Mouse (Mus musculus): ENCODE measurements at regions not wholly inside any gene's neighbourhood (a gene's known extent, or its start where the extent isn't known, plus 50 kb on each side); places are given as distances from the start of the nearest gene placed in this dataset.

DNA sequence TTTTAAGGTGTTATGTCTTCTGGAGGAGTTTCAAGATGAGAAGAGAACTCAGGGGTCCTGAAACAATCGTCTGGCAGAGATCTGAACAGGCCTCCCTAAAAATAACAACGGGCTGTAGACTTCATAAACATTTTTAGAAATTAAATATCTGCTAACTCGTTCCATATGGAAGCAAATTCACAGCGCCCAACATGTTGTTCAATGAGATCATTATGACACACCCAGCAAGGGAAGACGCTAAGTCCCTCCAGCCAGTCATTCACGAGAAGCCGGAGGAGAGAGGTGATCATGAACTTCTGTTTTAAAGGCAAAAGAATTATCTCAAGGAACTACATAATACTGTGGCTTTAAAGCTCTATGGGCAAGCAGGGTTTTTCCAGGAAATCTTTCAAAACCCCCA is 334.8 kb downstream of the Efna5 start:
- H3K27me3 ChIP-seq (replicated peaks; ENCODE audit: control insufficient read depth, insufficient read depth, low read length), result no peaks in the 10 kb centered on the region
- no peak for ATAC-seq
- no peaks in the 10 kb centered on the region for H3K9me3 ChIP-seq (ENCODE audit: control insufficient read depth, low read length)
- H3K4me1 ChIP-seq (ENCODE audit: control insufficient read depth, insufficient read depth, low read length), result no peaks in the 10 kb centered on the region
- H3K4me2 ChIP-seq (ENCODE audit: low read depth, low read length), result no peak overlapping the region
- H3K27ac ChIP-seq (ENCODE audit: low read length), result no peak overlapping the region
- no peak overlapping the region for H3K4me3 ChIP-seq (ENCODE audit: low read length)
- no peaks in the 10 kb centered on the region for H3K36me3 ChIP-seq (ENCODE audit: control insufficient read depth, insufficient read depth, low read length)
- no peak overlapping the region for H3K9ac ChIP-seq (ENCODE audit: low read depth, low read length)
- 72% methylated on average over 7 of the region's 7 CpGs for WGBS

DNA sequence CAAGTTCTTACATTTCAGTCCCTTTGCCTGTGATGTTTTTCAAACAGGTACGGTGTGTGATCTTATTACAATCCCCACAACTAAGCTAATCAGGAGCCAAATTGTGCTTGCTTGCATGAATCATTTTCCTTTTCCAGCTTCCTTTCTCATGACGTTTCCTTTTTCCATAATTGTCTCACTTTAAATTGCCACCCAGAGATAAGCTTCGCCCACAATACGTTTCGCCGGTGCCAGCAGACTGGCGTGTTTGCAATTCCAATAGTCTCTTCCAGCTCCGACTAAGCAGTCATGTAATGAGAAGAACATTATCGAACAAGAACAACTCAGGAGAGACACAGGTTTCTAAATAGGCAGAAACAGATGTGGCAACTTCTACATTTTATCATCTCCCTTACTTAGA is 335.8 kb downstream of the Efna5 start:
- Histone ChIP-seq H3K9me3 (ENCODE audit: control insufficient read depth, low read length) (no peaks in the 10 kb centered on the region), H3K36me3 (ENCODE audit: control insufficient read depth, insufficient read depth, low read length) (no peaks in the 10 kb centered on the region), H3K4me1 (ENCODE audit: control insufficient read depth, insufficient read depth, low read length) (no peaks in the 10 kb centered on the region), H3K4me2 (ENCODE audit: low read depth, low read length) (no peak overlapping the region), H3K4me3 (ENCODE audit: low read length) (no peak overlapping the region), H3K9ac (ENCODE audit: low read depth, low read length) (no peak overlapping the region), H3K27ac (ENCODE audit: low read length) (no peak overlapping the region), H3K27me3 (replicated peaks; ENCODE audit: control insufficient read depth, insufficient read depth, low read length) (no peaks in the 10 kb centered on the region)
- WGBS, result 45% methylated on average over 9 of the region's 9 CpGs
- ATAC-seq, result no peak

DNA sequence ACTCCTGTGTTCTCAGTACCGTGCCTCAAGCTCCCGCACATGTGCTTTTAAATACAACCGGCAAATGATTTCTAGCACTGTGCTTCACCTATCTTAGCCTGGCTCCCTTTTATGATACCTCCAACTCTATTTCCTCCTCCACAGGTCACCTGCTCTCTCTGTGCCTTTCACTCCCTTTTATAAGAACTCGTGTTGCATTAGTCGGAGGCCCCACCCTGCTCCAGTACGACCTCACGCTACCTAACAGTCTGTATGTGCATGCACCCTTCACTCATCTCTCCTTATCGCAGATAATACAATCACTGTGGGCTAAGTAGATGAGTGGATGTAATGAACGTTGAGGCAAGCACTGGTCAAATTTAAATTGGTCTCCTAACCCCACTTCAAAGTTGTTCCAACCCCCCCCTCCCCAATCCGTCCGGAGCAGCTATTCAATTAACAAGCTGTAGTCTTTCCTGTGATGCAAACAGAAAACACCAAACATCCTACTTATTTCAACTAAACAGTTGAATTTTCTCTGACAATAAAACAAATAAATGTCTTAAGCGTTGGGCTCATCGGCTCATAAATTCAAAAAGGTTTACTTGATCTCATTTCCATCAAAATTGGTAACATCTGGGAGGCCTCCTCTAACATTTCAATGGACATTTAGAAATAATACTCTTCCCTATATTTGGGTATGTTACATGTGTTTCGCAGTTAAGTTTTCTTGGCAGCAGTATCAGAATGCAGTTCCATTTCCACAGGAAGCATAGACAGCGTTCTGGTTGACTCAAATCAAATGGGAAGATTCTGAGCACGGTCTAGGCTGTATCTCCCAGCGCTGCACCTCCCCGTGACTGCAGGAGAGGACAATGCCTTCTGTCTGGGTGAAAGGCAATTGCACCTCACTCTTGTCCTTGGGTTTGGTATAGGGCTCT is 337.8 kb downstream of the Efna5 start:
- Histone ChIP-seq H3K4me1 (ENCODE audit: control insufficient read depth, insufficient read depth, low read length) (no peaks in the 10 kb centered on the region), H3K9ac (ENCODE audit: low read depth, low read length) (no peak overlapping the region), H3K4me3 (ENCODE audit: low read length) (no peak overlapping the region), H3K27me3 (replicated peaks; ENCODE audit: control insufficient read depth, insufficient read depth, low read length) (no peaks in the 10 kb centered on the region), H3K4me2 (ENCODE audit: low read depth, low read length) (no peak overlapping the region), H3K36me3 (ENCODE audit: control insufficient read depth, insufficient read depth, low read length) (no peaks in the 10 kb centered on the region), H3K9me3 (ENCODE audit: control insufficient read depth, low read length) (no peaks in the 10 kb centered on the region), H3K27ac (ENCODE audit: low read length) (no peak overlapping the region)
- WGBS, result 74% methylated on average over 18 of the region's 18 CpGs
- peak; percentile 52 for ATAC-seq

DNA sequence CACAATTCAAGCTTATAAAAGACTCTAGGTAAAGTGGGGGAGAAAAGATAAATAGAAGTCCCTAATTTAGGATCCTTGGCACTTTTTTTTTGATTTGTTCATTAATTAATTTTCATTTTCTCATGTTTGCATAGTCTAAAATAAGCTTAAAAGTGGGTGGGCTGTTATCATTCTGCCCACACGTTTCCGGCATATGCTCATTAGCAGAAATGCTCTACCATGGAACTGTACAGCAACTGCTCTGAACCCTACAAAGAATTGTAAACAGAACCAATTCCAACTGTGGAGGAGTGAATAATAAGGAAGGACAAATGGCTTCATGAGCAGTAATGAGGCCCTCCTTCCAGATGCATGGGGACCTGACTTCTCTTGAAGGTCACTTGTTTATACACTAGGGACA is 351.2 kb downstream of the Efna5 start:
- Histone ChIP-seq H3K4me1 (ENCODE audit: control insufficient read depth, insufficient read depth, low read length) (no peaks in the 10 kb centered on the region), H3K36me3 (ENCODE audit: control insufficient read depth, insufficient read depth, low read length) (no peaks in the 10 kb centered on the region), H3K27me3 (replicated peaks; ENCODE audit: control insufficient read depth, insufficient read depth, low read length) (no peaks in the 10 kb centered on the region), H3K4me3 (ENCODE audit: low read length) (no peak overlapping the region), H3K9me3 (ENCODE audit: control insufficient read depth, low read length) (no peaks in the 10 kb centered on the region), H3K27ac (ENCODE audit: low read length) (no peak overlapping the region), H3K9ac (ENCODE audit: low read depth, low read length) (no peak overlapping the region), H3K4me2 (ENCODE audit: low read depth, low read length) (no peak overlapping the region)
- 86% methylated on average over 2 of the region's 2 CpGs for WGBS
- ATAC-seq, result no peak

DNA sequence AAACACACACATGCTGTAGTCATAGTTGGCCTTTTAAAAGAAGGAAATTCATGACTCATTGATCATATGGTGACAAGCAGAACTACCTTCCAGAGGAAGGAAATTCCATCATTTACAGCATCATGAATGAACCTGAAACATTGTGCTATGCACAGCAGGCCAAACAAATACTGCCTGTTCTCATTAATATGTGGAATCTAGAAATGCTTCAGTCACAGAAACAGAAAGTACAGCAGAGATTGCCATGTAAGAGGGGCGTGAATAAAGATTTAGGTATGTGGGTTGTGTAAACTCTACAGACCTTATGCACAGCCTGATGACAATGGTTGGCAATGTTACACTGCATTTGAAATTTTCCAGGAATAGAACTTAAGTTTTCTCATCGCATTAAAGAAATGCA is 353.6 kb downstream of the Efna5 start:
- H3K27me3 ChIP-seq (replicated peaks; ENCODE audit: control insufficient read depth, insufficient read depth, low read length), result no peaks in the 10 kb centered on the region
- H3K4me2 ChIP-seq (ENCODE audit: low read depth, low read length), result no peak overlapping the region
- H3K36me3 ChIP-seq (ENCODE audit: control insufficient read depth, insufficient read depth, low read length), result no peaks in the 10 kb centered on the region
- H3K4me3 ChIP-seq (ENCODE audit: low read length), result no peak overlapping the region
- no peak for ATAC-seq
- H3K4me1 ChIP-seq (ENCODE audit: control insufficient read depth, insufficient read depth, low read length), result no peaks in the 10 kb centered on the region
- 69% methylated on average over 2 of the region's 2 CpGs for WGBS
- H3K9ac ChIP-seq (ENCODE audit: low read depth, low read length), result no peak overlapping the region
- no peak overlapping the region for H3K27ac ChIP-seq (ENCODE audit: low read length)
- no peaks in the 10 kb centered on the region for H3K9me3 ChIP-seq (ENCODE audit: control insufficient read depth, low read length)

DNA sequence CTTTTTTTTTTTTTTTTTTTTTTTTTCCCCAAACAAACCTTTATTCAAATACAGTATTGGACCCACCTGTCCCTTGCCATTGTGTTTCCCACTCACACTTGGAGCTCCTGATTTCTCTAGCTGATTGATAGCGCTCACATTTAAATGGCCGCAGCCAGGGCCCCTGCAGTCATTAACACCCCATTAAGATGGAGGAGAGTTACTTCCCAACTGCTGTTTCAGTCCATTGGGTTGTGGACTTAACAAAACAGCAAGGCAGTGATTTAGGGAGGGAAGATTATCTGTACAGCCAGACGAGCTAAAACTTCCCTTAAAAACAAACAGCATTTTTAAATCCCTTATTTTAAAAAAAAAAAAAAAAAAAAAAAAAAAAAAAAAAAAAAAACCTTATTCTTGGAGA is 367.5 kb downstream of the Efna5 start:
- no peaks in the 10 kb centered on the region for H3K4me1 ChIP-seq (ENCODE audit: control insufficient read depth, insufficient read depth, low read length)
- WGBS, result 67% methylated on average over 3 of the region's 3 CpGs
- no peak overlapping the region for H3K27ac ChIP-seq (ENCODE audit: low read length)
- H3K27me3 ChIP-seq (replicated peaks; ENCODE audit: control insufficient read depth, insufficient read depth, low read length), result no peaks in the 10 kb centered on the region
- H3K36me3 ChIP-seq (ENCODE audit: control insufficient read depth, insufficient read depth, low read length), result no peaks in the 10 kb centered on the region
- no peak overlapping the region for H3K4me3 ChIP-seq (ENCODE audit: low read length)
- H3K9ac ChIP-seq (ENCODE audit: low read depth, low read length), result no peak overlapping the region
- no peak overlapping the region for H3K4me2 ChIP-seq (ENCODE audit: low read depth, low read length)
- H3K9me3 ChIP-seq (ENCODE audit: control insufficient read depth, low read length), result no peaks in the 10 kb centered on the region
- no peak for ATAC-seq

DNA sequence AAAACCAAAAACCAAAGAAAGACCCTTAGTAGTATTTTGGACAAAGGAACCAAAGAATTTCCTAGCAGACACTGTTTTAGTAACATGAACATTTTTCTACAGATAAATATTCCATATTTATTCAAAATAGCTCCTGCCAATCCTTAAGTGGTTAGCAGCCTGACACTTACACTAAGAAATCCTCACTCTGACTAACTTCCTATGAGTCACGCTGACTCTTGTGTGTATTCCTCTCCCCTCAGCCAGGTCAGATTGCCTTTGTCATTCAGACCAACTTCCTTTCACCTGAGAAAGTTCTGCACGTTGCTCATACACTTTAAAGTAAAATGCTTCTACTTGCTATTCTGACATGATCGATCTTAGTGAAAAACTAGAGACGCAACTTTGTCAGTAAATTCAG is 370.9 kb downstream of the Efna5 start:
- H3K4me1 ChIP-seq (ENCODE audit: control insufficient read depth, insufficient read depth, low read length), result no peaks in the 10 kb centered on the region
- no peaks in the 10 kb centered on the region for H3K27me3 ChIP-seq (replicated peaks; ENCODE audit: control insufficient read depth, insufficient read depth, low read length)
- no peaks in the 10 kb centered on the region for H3K9me3 ChIP-seq (ENCODE audit: control insufficient read depth, low read length)
- no peak overlapping the region for H3K4me2 ChIP-seq (ENCODE audit: low read depth, low read length)
- 83% methylated on average over 4 of the region's 4 CpGs for WGBS
- H3K36me3 ChIP-seq (ENCODE audit: control insufficient read depth, insufficient read depth, low read length), result no peaks in the 10 kb centered on the region
- ATAC-seq, result no peak
- no peak overlapping the region for H3K27ac ChIP-seq (ENCODE audit: low read length)
- no peak overlapping the region for H3K4me3 ChIP-seq (ENCODE audit: low read length)
- no peak overlapping the region for H3K9ac ChIP-seq (ENCODE audit: low read depth, low read length)

DNA sequence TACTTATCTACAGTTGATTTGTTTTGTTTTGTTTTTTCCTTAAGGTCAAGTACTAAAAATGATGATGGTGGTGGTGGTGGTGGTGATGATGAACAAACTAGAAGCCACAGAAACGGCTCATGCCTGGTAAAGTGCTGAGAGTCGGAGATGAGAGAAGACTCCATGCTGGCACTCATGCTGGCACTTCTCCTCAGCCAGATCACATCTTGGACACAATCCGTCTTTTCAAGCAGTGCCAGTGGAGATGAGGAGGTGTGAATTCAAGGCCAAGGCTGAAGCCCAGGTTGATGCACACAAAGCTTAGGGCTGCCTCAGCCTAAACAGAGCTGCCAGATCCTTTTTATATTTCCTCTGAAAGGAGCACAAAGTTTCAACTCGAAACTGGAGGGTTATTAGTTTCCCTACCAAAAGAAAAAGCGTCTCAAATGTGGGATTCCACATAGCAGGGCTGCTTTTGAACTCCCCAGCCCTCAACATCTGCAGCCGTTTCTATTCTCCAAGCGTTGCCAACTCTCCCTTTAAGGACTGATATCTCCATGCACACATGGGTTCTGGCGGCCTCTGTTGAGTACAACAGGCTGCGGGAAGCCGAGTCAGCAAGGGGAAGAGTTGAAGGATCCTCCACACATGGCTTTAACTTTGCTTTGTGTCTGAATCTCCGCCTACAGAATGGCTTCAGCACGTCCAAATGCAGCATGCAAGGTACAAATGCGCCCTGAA is 373.2 kb downstream of the Efna5 start:
- no peaks in the 10 kb centered on the region for H3K4me1 ChIP-seq (ENCODE audit: control insufficient read depth, insufficient read depth, low read length)
- no peaks in the 10 kb centered on the region for H3K27me3 ChIP-seq (replicated peaks; ENCODE audit: control insufficient read depth, insufficient read depth, low read length)
- no peak overlapping the region for H3K4me2 ChIP-seq (ENCODE audit: low read depth, low read length)
- no peak overlapping the region for H3K9ac ChIP-seq (ENCODE audit: low read depth, low read length)
- ATAC-seq, result no peak
- no peak overlapping the region for H3K4me3 ChIP-seq (ENCODE audit: low read length)
- WGBS, result 75% methylated on average over 13 of the region's 13 CpGs
- H3K27ac ChIP-seq (ENCODE audit: low read length), result no peak overlapping the region
- H3K9me3 ChIP-seq (ENCODE audit: control insufficient read depth, low read length), result no peaks in the 10 kb centered on the region
- no peaks in the 10 kb centered on the region for H3K36me3 ChIP-seq (ENCODE audit: control insufficient read depth, insufficient read depth, low read length)

DNA sequence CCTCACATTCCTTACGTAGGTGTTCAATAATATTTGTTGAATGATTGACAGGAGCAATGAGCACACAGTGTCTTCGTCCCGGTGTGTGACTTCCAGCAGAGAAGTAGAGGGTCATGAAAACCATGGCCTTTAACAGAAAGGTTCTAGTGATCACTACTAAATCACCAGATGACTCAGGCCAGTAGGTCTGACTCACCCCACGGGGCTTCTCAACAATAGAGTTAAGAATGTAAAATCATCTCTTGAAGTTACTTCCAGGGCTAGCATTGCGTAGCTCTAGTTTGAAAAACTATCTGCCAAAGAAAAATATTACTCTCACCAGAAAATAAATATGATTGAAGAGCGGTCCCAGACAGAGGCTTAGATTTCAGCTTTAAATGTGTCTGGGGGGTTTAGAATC is 376.4 kb downstream of the Efna5 start:
- Histone ChIP-seq H3K27ac (ENCODE audit: low read length) (no peak overlapping the region), H3K27me3 (replicated peaks; ENCODE audit: control insufficient read depth, insufficient read depth, low read length) (no peaks in the 10 kb centered on the region), H3K4me2 (ENCODE audit: low read depth, low read length) (no peak overlapping the region), H3K9ac (ENCODE audit: low read depth, low read length) (no peak overlapping the region), H3K9me3 (ENCODE audit: control insufficient read depth, low read length) (no peaks in the 10 kb centered on the region), H3K4me1 (ENCODE audit: control insufficient read depth, insufficient read depth, low read length) (no peaks in the 10 kb centered on the region), H3K4me3 (ENCODE audit: low read length) (no peak overlapping the region), H3K36me3 (ENCODE audit: control insufficient read depth, insufficient read depth, low read length) (no peaks in the 10 kb centered on the region)
- ATAC-seq, result no peak
- 72% methylated on average over 6 of the region's 6 CpGs for WGBS
